Mouse (Mus musculus) brain, embryonic 14.5 days (tissue): Measurements from ENCODE around the gene Zdhhc8. TPM values are rescaled to one million over a fixed set of nuclear protein-coding genes. Genes with fewer than 3 reads are reported as not detected.
"Not testable (repeated sequence)": the region's sequence is repeated elsewhere in the genome, so short reads cannot be mapped to it uniquely, and the experiment has no call there.

ENCODE experiments used
- DNase-seq: peaks from one replicate; pipeline ENCODE4 v3.0.0-alpha.2; 2011; ENCODE audit warnings: low read depth
- CTCF ChIP-seq: fragments of 200-500 bp; IDR thresholded peaks from 2 replicates; pipeline ENCODE4 v1.5.1; 2012; ENCODE audit warnings: inconsistent platforms, mild to moderate bottlenecking, moderate library complexity, borderline replicate concordance; ENCODE audit not compliant: insufficient read depth, insufficient read length; ENCODE audit errors: extremely low read depth
- POLR2A ChIP-seq: fragments of 200-500 bp; IDR thresholded peaks from 2 replicates; pipeline ENCODE4 v1.6.1; 2012; ENCODE audit warnings: mild to moderate bottlenecking, inconsistent platforms, borderline replicate concordance; ENCODE audit not compliant: poor library complexity, insufficient read depth, insufficient read length, severe bottlenecking; ENCODE audit errors: extremely low read depth
- polyA plus RNA-seq: library from polyadenylated mRNA; depleted of rRNA; stranded (reverse); fragments of >200 nt; gene quantifications from 2 replicates; pipeline ENCODE4 v1.2.3, GENCODE M21; 2012

Gene Zdhhc8
- polyA plus RNA-seq, 1 experiment = 60.4 TPM

GRCm38 (mm10) chr16:18211417-18212171 is 23.3 kb downstream of the Zdhhc8 start:
- peak; percentile 94 for DNase-seq
- TF ChIP-seq CTCF (peak; percentile 99), POLR2A (no peak)

- DNase-seq = peak; percentile 68
- TF ChIP-seq CTCF (peak; percentile 88), POLR2A (no peak)
Observed at GRCm38 (mm10) chr16:18210701-18211416, 24.1 kb downstream of the Zdhhc8 start.

GRCm38 (mm10) chr16:18203430-18204091 is 31.4 kb downstream of the Zdhhc8 start:
- TF ChIP-seq CTCF (no peak), POLR2A (no peak)
- no peak for DNase-seq

GRCm38 (mm10) chr16:18202061-18202460 is 32.9 kb downstream of the Zdhhc8 start:
- DNase-seq = no peak
- TF ChIP-seq POLR2A (no peak), CTCF (no peak)

GRCm38 (mm10) chr16:18201620-18202019 is 33.3 kb downstream of the Zdhhc8 start:
- no peak for DNase-seq
- no peak for TF ChIP-seq POLR2A
- no peak for TF ChIP-seq CTCF

GRCm38 (mm10) chr16:18200062-18200461 is 34.9 kb downstream of the Zdhhc8 start:
- TF ChIP-seq CTCF (no peak), POLR2A (no peak)

GRCm38 (mm10) chr16:18198365-18199098 is 36.4 kb downstream of the Zdhhc8 start:
- peak; percentile 71 for DNase-seq
- TF ChIP-seq CTCF (no peak), POLR2A (no peak)

More at GRCm38 (mm10) chr16:18200062-18200461, 34.9 kb downstream of the Zdhhc8 start:
- no peak for DNase-seq

GRCm38 (mm10) chr16:18197881-18198280 is 37.1 kb downstream of the Zdhhc8 start:
- DNase-seq = no peak
- TF ChIP-seq POLR2A (no peak), CTCF (no peak)

GRCm38 (mm10) chr16:18195561-18195960 is 39.4 kb downstream of the Zdhhc8 start:
- not testable (repeated sequence) for DNase-seq

GRCm38 (mm10) chr16:18195068-18195467 is 39.9 kb downstream of the Zdhhc8 start:
- TF ChIP-seq POLR2A = no peak
- no peak for TF ChIP-seq CTCF
- DNase-seq = peak; percentile 78
